Mouse (Mus musculus): ENCODE results near the gene Nomo1. TPM values are rescaled to one million over a fixed set of nuclear protein-coding genes. Genes with fewer than 3 reads are reported as not detected.
A peak's percentile ranks its signal among the peaks of the same experiment; 100 is the strongest.

Nomo1 gene
- polyA plus RNA-seq, 1 experiment from 2014 or later: 42.2 TPM

DNA sequence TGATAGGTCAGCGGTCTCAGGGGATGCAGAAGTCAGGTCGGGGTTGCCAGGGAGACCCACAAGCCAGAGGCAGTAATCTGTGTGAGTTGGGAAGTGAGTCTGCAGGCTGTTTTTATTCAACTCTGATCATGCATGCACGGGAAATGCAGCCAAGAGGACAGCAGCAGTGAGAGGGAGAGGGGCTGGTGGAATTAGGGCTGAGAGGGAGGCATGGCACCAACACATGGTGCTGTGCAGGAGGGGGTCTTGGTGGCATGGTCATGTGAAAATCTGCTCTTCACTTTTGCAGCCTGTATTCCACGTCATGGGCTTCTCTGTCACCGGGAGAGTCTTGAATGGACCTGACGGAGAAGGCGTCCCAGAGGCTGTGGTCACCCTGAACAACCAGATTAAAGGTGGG is 16.5 kb downstream of the Nomo1 start:
- H3K27me3 ChIP-seq: no peaks in the 10 kb centered on the region
- H3K9me3 ChIP-seq: no peaks in the 10 kb centered on the region
- no peak overlapping the region for H3K4me3 ChIP-seq
- H3K4me1 ChIP-seq: no peaks in the 10 kb centered on the region
- H3K4me2 ChIP-seq (replicated peaks): no peak overlapping the region
- WGBS: 80% methylated on average over 7 of the region's 7 CpGs
- H3K27ac ChIP-seq (replicated peaks): no peak overlapping the region
- no peak for ATAC-seq (replicated peaks)
- peaks cover 61% of the 10 kb centered on the region for H3K36me3 ChIP-seq
- H3K9ac ChIP-seq (replicated peaks): no peak overlapping the region

- H3K4me2 ChIP-seq (replicated peaks): no peak overlapping the region
- ATAC-seq (replicated peaks): 0 out of 2 replicates have a peak, but pooled peaks have one; percentile 60
- H3K4me3 ChIP-seq: no peak overlapping the region
- H3K9ac ChIP-seq (replicated peaks): no peak overlapping the region
- 80% methylated on average over 4 of the region's 4 CpGs for WGBS
- H3K36me3 ChIP-seq: peaks cover 53% of the 10 kb centered on the region
- no peaks in the 10 kb centered on the region for H3K9me3 ChIP-seq
- H3K27ac ChIP-seq (replicated peaks): no peak overlapping the region
- no peaks in the 10 kb centered on the region for H3K4me1 ChIP-seq
- no peaks in the 10 kb centered on the region for H3K27me3 ChIP-seq
These were observed 18.8 kb downstream of the Nomo1 start for GRCm38 (mm10) chr7:46052161-46052821.

- H3K4me2 ChIP-seq (replicated peaks): no peak overlapping the region
- WGBS: 70% methylated on average over 3 of the region's 3 CpGs
- no peaks in the 10 kb centered on the region for H3K27me3 ChIP-seq
- H3K27ac ChIP-seq (replicated peaks): peak overlapping the region; percentile 37
- no peaks in the 10 kb centered on the region for H3K4me1 ChIP-seq
- H3K9ac ChIP-seq (replicated peaks): no peak overlapping the region
- peaks cover 54% of the 10 kb centered on the region for H3K36me3 ChIP-seq
- no peaks in the 10 kb centered on the region for H3K9me3 ChIP-seq
- ATAC-seq (replicated peaks): no peak
- no peak overlapping the region for H3K4me3 ChIP-seq
These were observed 20.1 kb downstream of the Nomo1 start for GRCm38 (mm10) chr7:46053566-46053965.

DNA sequence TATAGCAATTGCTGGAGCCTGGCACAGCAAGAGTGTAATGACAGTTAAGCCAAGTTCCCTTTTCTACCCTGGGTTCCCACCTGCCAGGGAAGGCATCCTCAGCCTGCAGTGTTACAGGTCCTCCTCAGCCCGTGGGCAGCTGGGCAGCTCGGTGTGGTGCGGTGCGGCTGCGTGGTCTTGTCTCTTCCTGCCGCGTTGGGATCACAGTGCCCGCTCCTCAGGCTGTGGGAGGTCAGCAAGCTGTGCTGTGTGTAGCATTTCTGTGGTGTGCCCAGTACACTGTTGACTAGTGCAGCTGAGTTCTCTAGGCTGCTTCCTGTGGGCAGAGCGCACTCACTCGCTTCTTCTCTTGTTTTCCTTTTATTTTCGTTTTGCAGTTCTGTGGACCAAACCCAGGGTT is 25.4 kb downstream of the Nomo1 start:
- H3K4me3 ChIP-seq: no peak overlapping the region
- H3K4me2 ChIP-seq (replicated peaks): no peak overlapping the region
- H3K9ac ChIP-seq (replicated peaks): no peak overlapping the region
- H3K36me3 ChIP-seq: peaks cover 61% of the 10 kb centered on the region
- H3K27me3 ChIP-seq: no peaks in the 10 kb centered on the region
- no peak for ATAC-seq (replicated peaks)
- H3K9me3 ChIP-seq: no peaks in the 10 kb centered on the region
- WGBS: 96% methylated on average over 11 of the region's 11 CpGs
- H3K4me1 ChIP-seq: no peaks in the 10 kb centered on the region
- H3K27ac ChIP-seq (replicated peaks): no peak overlapping the region

- 98% methylated on average over 8 of the region's 8 CpGs for WGBS
- Histone ChIP-seq H3K27me3 (no peaks in the 10 kb centered on the region), H3K9me3 (no peaks in the 10 kb centered on the region), H3K4me2 (replicated peaks) (no peak overlapping the region), H3K4me1 (no peaks in the 10 kb centered on the region), H3K36me3 (peaks cover 51% of the 10 kb centered on the region), H3K4me3 (no peak overlapping the region), H3K9ac (replicated peaks) (no peak overlapping the region), H3K27ac (replicated peaks) (no peak overlapping the region)
- no peak for ATAC-seq (replicated peaks)
These were observed 27.2 kb downstream of the Nomo1 start for GRCm38 (mm10) chr7:46060688-46061087.

GRCm38 (mm10) chr7:46061614-46062013 is 28.1 kb downstream of the Nomo1 start:
- Histone ChIP-seq H3K9me3 (no peaks in the 10 kb centered on the region), H3K27me3 (no peaks in the 10 kb centered on the region), H3K36me3 (peaks cover 58% of the 10 kb centered on the region), H3K4me1 (no peaks in the 10 kb centered on the region), H3K4me2 (replicated peaks) (no peak overlapping the region), H3K4me3 (no peak overlapping the region), H3K9ac (replicated peaks) (no peak overlapping the region), H3K27ac (replicated peaks) (no peak overlapping the region)
- WGBS: 97% methylated on average over 16 of the region's 16 CpGs
- ATAC-seq (replicated peaks): no peak

DNA sequence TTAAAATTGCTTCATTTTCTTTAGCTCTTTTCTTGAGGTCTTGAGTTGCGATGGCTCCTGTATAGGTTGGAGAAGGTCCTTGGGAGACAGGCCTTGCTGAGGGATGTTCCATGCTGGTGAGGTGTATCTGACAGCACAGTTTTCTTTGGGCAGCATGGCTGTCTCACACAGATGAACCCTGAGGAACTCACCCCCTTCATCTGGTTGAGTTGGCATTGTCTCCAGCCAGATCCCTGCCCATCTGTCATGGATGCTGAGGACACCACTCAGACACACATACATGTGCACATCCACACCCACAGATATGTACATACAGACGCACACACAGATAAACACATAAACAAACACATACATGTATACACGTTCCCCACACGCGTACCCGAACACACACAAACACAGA is 29.8 kb downstream of the Nomo1 start:
- Histone ChIP-seq H3K27ac (replicated peaks) (no peak overlapping the region), H3K9me3 (no peaks in the 10 kb centered on the region), H3K4me2 (replicated peaks) (no peak overlapping the region), H3K36me3 (peaks cover 53% of the 10 kb centered on the region), H3K4me1 (no peaks in the 10 kb centered on the region), H3K27me3 (no peaks in the 10 kb centered on the region), H3K9ac (replicated peaks) (no peak overlapping the region), H3K4me3 (no peak overlapping the region)
- WGBS: 97% methylated on average over 6 of the region's 6 CpGs
- no peak for ATAC-seq (replicated peaks)

DNA sequence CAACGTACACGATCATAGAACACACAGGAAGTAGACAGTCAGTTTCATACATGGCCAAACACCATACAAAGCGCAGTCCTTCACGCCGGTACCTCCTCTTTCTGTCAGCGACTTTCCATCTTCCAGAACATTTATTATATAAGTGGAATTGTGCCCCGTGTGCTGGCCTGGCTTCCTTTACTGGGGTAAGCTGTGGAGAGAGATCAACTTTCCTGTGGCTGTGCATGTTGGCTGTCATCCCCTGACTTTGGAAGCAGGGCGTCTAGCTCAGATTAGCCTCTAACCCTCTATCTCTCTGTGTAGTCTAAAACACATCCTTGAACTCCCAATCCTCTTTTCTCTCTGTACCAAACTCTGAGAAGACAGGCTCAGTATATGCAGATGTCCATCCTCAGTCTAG is 35.3 kb downstream of the Nomo1 start:
- no peak overlapping the region for H3K4me3 ChIP-seq
- H3K36me3 ChIP-seq: peaks cover 71% of the 10 kb centered on the region
- H3K9me3 ChIP-seq: no peaks in the 10 kb centered on the region
- no peaks in the 10 kb centered on the region for H3K27me3 ChIP-seq
- no peaks in the 10 kb centered on the region for H3K4me1 ChIP-seq
- 94% methylated on average over 8 of the region's 8 CpGs for WGBS
- no peak overlapping the region for H3K9ac ChIP-seq (replicated peaks)
- H3K4me2 ChIP-seq (replicated peaks): no peak overlapping the region
- no peak for ATAC-seq (replicated peaks)
- no peak overlapping the region for H3K27ac ChIP-seq (replicated peaks)

GRCm38 (mm10) chr7:46076844-46077243 is 43.3 kb downstream of the Nomo1 start:
- H3K9ac ChIP-seq (replicated peaks): no peak overlapping the region
- peaks cover 4% of the 10 kb centered on the region; the same call in 1 of the 2 replicates for H3K4me1 ChIP-seq
- no peak overlapping the region for H3K4me2 ChIP-seq (replicated peaks)
- H3K9me3 ChIP-seq: no peaks in the 10 kb centered on the region
- peaks cover 54% of the 10 kb centered on the region for H3K36me3 ChIP-seq
- no peak overlapping the region for H3K27ac ChIP-seq (replicated peaks)
- H3K27me3 ChIP-seq: no peaks in the 10 kb centered on the region
- no peak for ATAC-seq (replicated peaks)
- H3K4me3 ChIP-seq: no peak overlapping the region
- WGBS: 87% methylated on average over 7 of the region's 7 CpGs

GRCm38 (mm10) chr7:46077675-46078074 is 44.2 kb downstream of the Nomo1 start:
- Histone ChIP-seq H3K9ac (replicated peaks) (no peak overlapping the region), H3K4me1 (peaks cover 4% of the 10 kb centered on the region; the same call in 1 of the 2 replicates), H3K9me3 (no peaks in the 10 kb centered on the region), H3K4me2 (replicated peaks) (no peak overlapping the region), H3K4me3 (no peak overlapping the region), H3K27me3 (no peaks in the 10 kb centered on the region), H3K27ac (replicated peaks) (no peak overlapping the region), H3K36me3 (peaks cover 54% of the 10 kb centered on the region)
- 48% methylated on average over 12 of the region's 12 CpGs for WGBS
- ATAC-seq (replicated peaks): peak; percentile 81

- Histone ChIP-seq H3K9ac (replicated peaks) (no peak overlapping the region), H3K27ac (replicated peaks) (no peak overlapping the region), H3K9me3 (no peaks in the 10 kb centered on the region), H3K4me2 (replicated peaks) (no peak overlapping the region), H3K4me1 (no peaks in the 10 kb centered on the region), H3K4me3 (no peak overlapping the region), H3K36me3 (peaks cover 46% of the 10 kb centered on the region), H3K27me3 (no peaks in the 10 kb centered on the region)
- WGBS: 89% methylated on average over 10 of the region's 10 CpGs
- no peak for ATAC-seq (replicated peaks)
These were observed 50.5 kb downstream of the Nomo1 start for GRCm38 (mm10) chr7:46084024-46084423.

DNA sequence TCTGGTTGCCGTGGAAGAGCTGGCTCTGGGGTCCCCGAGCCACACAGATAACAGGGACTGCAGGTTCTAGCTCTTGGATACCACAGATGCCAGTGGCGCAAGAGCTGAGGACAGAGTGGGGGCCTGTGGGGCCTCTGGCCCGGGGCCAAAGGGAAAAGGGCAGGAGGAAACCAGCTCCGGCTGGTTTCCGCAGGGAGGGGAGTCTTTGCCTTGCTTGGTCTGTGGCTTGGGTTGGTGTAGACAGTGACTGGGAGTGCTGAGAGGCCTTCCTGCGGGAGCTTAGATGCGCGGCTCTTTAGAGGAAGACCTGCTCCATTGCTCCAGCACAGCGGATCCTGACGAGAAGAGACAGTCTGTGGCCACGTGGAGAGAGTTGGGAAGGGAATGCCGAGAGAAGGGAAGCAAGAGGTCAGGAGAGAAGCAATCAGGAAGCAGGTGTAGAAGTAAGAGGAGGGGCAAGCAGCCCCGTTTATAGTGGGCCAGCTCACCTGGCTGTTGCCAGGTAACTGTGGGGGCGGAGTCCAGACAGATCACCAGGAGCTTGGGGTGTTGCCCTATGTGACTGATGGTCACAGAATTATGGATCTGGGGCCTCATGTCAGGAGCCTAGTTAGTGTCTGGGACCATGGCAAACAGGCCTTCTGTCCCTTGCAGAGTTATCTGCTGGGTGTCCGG is 51.5 kb downstream of the Nomo1 start:
- Histone ChIP-seq H3K27ac (replicated peaks) (no peak overlapping the region), H3K4me2 (replicated peaks) (no peak overlapping the region), H3K9me3 (no peaks in the 10 kb centered on the region), H3K4me3 (no peak overlapping the region), H3K36me3 (peaks cover 40% of the 10 kb centered on the region), H3K4me1 (no peaks in the 10 kb centered on the region), H3K9ac (replicated peaks) (no peak overlapping the region), H3K27me3 (no peaks in the 10 kb centered on the region)
- 76% methylated on average over 16 of the region's 16 CpGs for WGBS
- ATAC-seq (replicated peaks): no peak

DNA sequence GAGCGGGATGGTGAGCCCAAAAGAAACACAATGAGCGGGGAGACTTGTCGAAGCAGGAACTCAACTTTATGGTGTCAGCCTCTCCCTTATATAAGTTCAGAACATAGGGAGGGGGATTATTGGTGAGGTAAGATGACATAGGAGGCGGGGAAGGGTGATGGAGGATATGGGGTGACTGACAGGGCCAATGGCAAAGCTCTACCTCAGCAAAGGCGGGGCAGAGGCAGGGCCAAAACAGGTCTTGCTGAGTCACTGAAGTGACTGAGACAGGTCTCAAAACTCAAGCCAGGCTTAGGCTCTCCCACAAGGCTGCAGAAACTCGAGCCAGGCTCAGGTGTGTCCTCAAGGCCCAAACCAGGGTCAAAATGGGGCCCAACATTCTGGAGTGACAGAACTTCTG is 52.9 kb downstream of the Nomo1 start:
- no peak for ATAC-seq (replicated peaks)
- peaks cover 26% of the 10 kb centered on the region for H3K36me3 ChIP-seq
- 90% methylated on average over 6 of the region's 6 CpGs for WGBS

More for the DNA sequence above, 52.9 kb downstream of the Nomo1 start:
- Histone ChIP-seq H3K27me3 (no peaks in the 10 kb centered on the region), H3K9me3 (no peaks in the 10 kb centered on the region), H3K9ac (replicated peaks) (no peak overlapping the region), H3K4me1 (no peaks in the 10 kb centered on the region), H3K4me2 (replicated peaks) (no peak overlapping the region), H3K4me3 (no peak overlapping the region), H3K27ac (replicated peaks) (no peak overlapping the region)

All from forebrain, embryonic 15.5 days (tissue).